Comparison of ENCODE assay signal across 8 mouse cellular contexts in the genomic region with DNA sequence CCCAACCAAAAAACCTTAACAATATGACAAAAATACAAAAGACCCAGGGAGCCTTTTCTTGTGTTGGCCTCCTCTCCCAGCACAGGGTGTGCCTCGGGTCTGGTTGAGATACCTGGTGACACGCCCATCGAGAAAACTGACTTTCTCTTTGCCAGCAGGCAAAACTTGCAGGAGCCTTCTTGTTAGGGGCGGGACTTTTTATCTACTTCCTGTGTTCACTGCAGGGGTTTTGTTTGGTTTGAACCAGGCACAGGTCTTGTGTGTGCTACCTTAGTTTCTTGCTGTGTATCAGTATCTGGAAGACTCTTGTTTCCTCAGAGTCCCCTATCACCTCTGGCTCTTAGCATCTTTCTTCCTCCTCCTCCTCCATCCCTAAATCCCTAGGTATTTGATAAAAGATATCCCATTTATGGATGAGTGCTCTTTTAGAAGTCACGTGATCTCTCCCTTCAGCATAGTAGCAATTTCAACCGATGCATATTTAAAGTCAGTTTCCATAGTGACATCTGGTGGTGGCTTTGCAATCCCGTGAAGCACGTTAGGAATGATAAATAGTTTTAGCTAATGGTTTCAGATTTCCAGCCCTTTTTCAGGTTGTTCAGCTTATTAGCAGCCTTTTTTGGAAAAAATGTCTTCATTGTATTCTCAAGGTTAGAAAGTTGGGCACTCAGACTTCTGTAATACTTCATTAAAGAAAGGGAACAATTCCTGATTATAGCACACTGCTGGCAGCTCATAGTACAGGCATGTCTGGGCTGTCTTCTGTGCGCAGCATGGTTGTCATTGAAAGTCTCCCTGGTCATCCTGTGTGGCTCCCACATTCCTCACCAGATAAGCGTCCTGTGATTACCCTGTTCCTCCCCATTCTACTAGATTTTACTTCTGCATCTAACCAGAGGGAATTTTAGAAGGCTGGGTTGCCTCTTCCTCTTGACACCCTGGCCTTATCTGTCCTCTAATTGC. TPM values are rescaled to one million over a fixed set of nuclear protein-coding genes. Genes with fewer than 3 reads are reported as not detected.
DNase-seq lines count a peak whose midpoint lies in the region; ATAC-seq and TF ChIP-seq lines count a peak whose summit lies in the region.

No protein-coding gene starts in this region.

- peak overlapping the region; percentile 16; the same call in 1 of the 2 replicates for H3K4me2 ChIP-seq in heart, postnatal 0 days (ENCODE audit: low read depth, low read length)
- no peak overlapping the region for H3K4me2 ChIP-seq in lung, postnatal 0 days (replicated peaks; ENCODE audit: low read depth, low read length)

- H3K4me3 ChIP-seq in heart, postnatal 0 days (ENCODE audit: low read depth, low read length), result no peak overlapping the region
- no peak overlapping the region for H3K4me3 ChIP-seq in lung, postnatal 0 days (ENCODE audit: low read depth, low read length)

- ATAC-seq in heart, postnatal 0 days (ENCODE audit: insufficient read depth, low read depth), result peak; percentile 53; the same call in 1 of the 2 replicates
- peak; percentile 44; the same call in 1 of the 2 replicates for ATAC-seq in lung, postnatal 0 days
- no peak for ATAC-seq in inflammation-experienced regulatory T-cells, adult 6 months
- no peak for ATAC-seq in granulocyte monocyte progenitor cell, adult 5-6 weeks (replicated peaks; ENCODE audit: poor library complexity, severe bottlenecking)

- peak; percentile 28 for DNase-seq in left cerebral cortex, adult 11 months (ENCODE audit: low spot score)
- DNase-seq in left cerebral cortex, adult 8-10 months (ENCODE audit: low spot score in 2 of 2), result no peak
- peak; percentile 48 to 57 for DNase-seq in cerebellum, postnatal 10 days
- DNase-seq in heart, postnatal 0 days (ENCODE audit: low spot score), result peak; percentile 75
- DNase-seq in lung, postnatal 0 days (ENCODE audit: low spot score), result peak; percentile 67
- DNase-seq in testis, postnatal 14 days (ENCODE audit: low spot score), result no peak

- H3K27me3 ChIP-seq in heart, postnatal 0 days (ENCODE audit: control insufficient read depth, insufficient read depth, low read length), result no peaks in the 10 kb centered on the region
- no peaks in the 10 kb centered on the region for H3K27me3 ChIP-seq in lung, postnatal 0 days (replicated peaks; ENCODE audit: insufficient read depth, low read length)

- peak overlapping the region; percentile 22 for H3K27ac ChIP-seq in heart, postnatal 0 days (ENCODE audit: low read depth)
- no peak overlapping the region for H3K27ac ChIP-seq in lung, postnatal 0 days (ENCODE audit: low read length)

- TF ChIP-seq EP300 in heart, postnatal 0 days (IDR thresholded peaks at IDR 0.05; ENCODE audit: low read depth), result no peak
- no peak for TF ChIP-seq EP300 in lung, postnatal 0 days (IDR thresholded peaks at IDR 0.05)

- TF ChIP-seq CTCF in heart, postnatal 0 days (IDR thresholded peaks at IDR 0.05; ENCODE audit: low read depth), result peak; percentile 59
- peak; percentile 65 for TF ChIP-seq CTCF in lung, postnatal 0 days (IDR thresholded peaks at IDR 0.05)

- H3K9ac ChIP-seq in heart, postnatal 0 days (replicated peaks; ENCODE audit: low read depth, low read length), result no peak overlapping the region
- H3K9ac ChIP-seq in lung, postnatal 0 days (replicated peaks; ENCODE audit: low read depth), result no peak overlapping the region

- 16% methylated on average over 10 of the region's 10 CpGs for WGBS in heart, postnatal 0 days
- 29% methylated on average over 10 of the region's 10 CpGs for WGBS in lung, postnatal 0 days

- H3K36me3 ChIP-seq in heart, postnatal 0 days (replicated peaks; ENCODE audit: control insufficient read depth, insufficient read depth, low read length), result peaks cover 14% of the 10 kb centered on the region; the same call in 1 of the 2 replicates
- H3K36me3 ChIP-seq in lung, postnatal 0 days (ENCODE audit: insufficient read depth, low read length), result no peaks in the 10 kb centered on the region

- H3K4me1 ChIP-seq in heart, postnatal 0 days (ENCODE audit: control insufficient read depth, insufficient read depth), result peaks cover 16% of the 10 kb centered on the region; the same call in 1 of the 2 replicates
- H3K4me1 ChIP-seq in lung, postnatal 0 days (ENCODE audit: insufficient read depth, low read depth, low read length), result peaks cover under 1% of the 10 kb centered on the region; the same call in 1 of the 2 replicates

- H3K9me3 ChIP-seq in heart, postnatal 0 days (replicated peaks; ENCODE audit: control insufficient read depth, low read length), result no peaks in the 10 kb centered on the region
- no peaks in the 10 kb centered on the region for H3K9me3 ChIP-seq in lung, postnatal 0 days (ENCODE audit: low read length)

RNA-seq across cellular contexts. Expression of a gene that starts 50.4 kb away (rescaled TPM):
- 10 to 100 TPM; 27.9 to 40.8 (median 32.8) TPM for total RNA-seq in left cerebral cortex, adult 8-10 months (2022)
- 42.8 and 51.3 TPM in 2 replicates for total RNA-seq in heart, postnatal 0 days (2014; rRNA removed; ENCODE audit: low replicate concordance)
- 4.0 and 5.1 TPM in 2 replicates for polyA plus RNA-seq in heart, postnatal 0 days (2015; fragmentation: Nextera tagmentation; extraction: Ambion mirVana)
- 7.2 and 7.3 TPM in 2 replicates for polyA plus RNA-seq in lung, postnatal 0 days (2015; fragmentation: Nextera tagmentation; extraction: Ambion mirVana)
- not detected for polyA plus RNA-seq in inflammation-experienced regulatory T-cells, adult 6 months (2017; shearing (Covaris generic))
- total RNA-seq in granulocyte monocyte progenitor cell, adult 5-6 weeks (2014; fragmentation: Nextera tagmentation), result not detected in 2 replicates
- total RNA-seq in granulocyte monocyte progenitor cell, adult 5-6 weeks (2017), result not detected in 2 replicates

Comparison
In these comparisons a context has a peak if more than half of its experiments do, and no peak if none do; other contexts are left out.
1. DNase-seq: peak in left cerebral cortex, adult 11 months (single experiment), cerebellum, postnatal 10 days (2 of 2), heart, postnatal 0 days (single experiment) and lung, postnatal 0 days (single experiment); none in left cerebral cortex, adult 8-10 months (0 of 2) and testis, postnatal 14 days (single experiment).
2. ATAC-seq: peak in heart, postnatal 0 days (single experiment) and lung, postnatal 0 days (single experiment); none in inflammation-experienced regulatory T-cells, adult 6 months (single experiment) and granulocyte monocyte progenitor cell, adult 5-6 weeks (single experiment).
3. RNA of a gene that starts 50.4 kb away (total RNA-seq): 42.8 to 51.3 TPM in heart, postnatal 0 days and 27.9 to 40.8 TPM in left cerebral cortex, adult 8-10 months; not detected in granulocyte monocyte progenitor cell, adult 5-6 weeks; every median in the first group is over 10 times any median in the second.